Mouse (Mus musculus) cortical plate, adult 2 months (tissue): ENCODE data around the gene Gm16253.

Experiments used
- CTCF ChIP-seq: fragments of 200-500 bp; IDR thresholded peaks from 2 replicates; pipeline ENCODE4 v1.5.1; 2011; ENCODE audit warnings: mild to moderate bottlenecking, control low read depth, low read length; ENCODE audit not compliant: insufficient read depth; ENCODE audit errors: extremely low read depth
- POLR2A ChIP-seq: fragments of 200-500 bp; IDR thresholded peaks from 2 replicates; pipeline ENCODE4 v1.6.1; 2011; ENCODE audit warnings: mild to moderate bottlenecking, low read length, control low read depth; ENCODE audit not compliant: insufficient read depth; ENCODE audit errors: extremely low read depth

GRCm38 (mm10) chr3:96532050-96532449 is 44.7 kb upstream of the Gm16253 start:
- TF ChIP-seq CTCF (no peak), POLR2A (no peak)
